Mouse (Mus musculus) forebrain, embryonic 16.5 days (tissue): ENCODE measurements at regions not wholly inside any gene's neighbourhood (a gene's known extent, or its start where the extent isn't known, plus 50 kb on each side); places are given as distances from the start of the nearest gene placed in this dataset.

ENCODE experiments used
- ATAC-seq: fragments of 200-750 bp; cut with Nextera tagmentation; 2 replicates; pipeline ENCODE4 v1.8.0; 2017; ENCODE audit warnings: mild to moderate bottlenecking, moderate library complexity
- H3K27ac ChIP-seq: fragments of 300-500 bp; sonication (generic); 2 replicates; pipeline ENCODE4 v1.5.1; 2014; ENCODE audit warnings: low read length, control low read depth
- H3K27me3 ChIP-seq: fragments of 300-500 bp; sonication (generic); replicated peaks from 2 replicates; pipeline ENCODE4 v1.6.1; 2014; ENCODE audit warnings: low read length; ENCODE audit not compliant: control insufficient read depth, insufficient read depth
- H3K36me3 ChIP-seq: fragments of 300-500 bp; sonication (generic); 2 replicates; pipeline ENCODE4 v1.6.1; 2014; ENCODE audit not compliant: control insufficient read depth, insufficient read depth
- H3K4me1 ChIP-seq: fragments of 300-500 bp; sonication (generic); replicated peaks from 2 replicates; pipeline ENCODE4 v1.6.1; 2014; ENCODE audit warnings: low read length; ENCODE audit not compliant: control insufficient read depth, insufficient read depth
- H3K4me2 ChIP-seq: fragments of 300-500 bp; sonication (generic); 2 replicates; pipeline ENCODE4 v1.6.1; 2014; ENCODE audit warnings: mild to moderate bottlenecking, low read length, control low read depth
- H3K4me3 ChIP-seq: fragments of 300-500 bp; sonication (generic); replicated peaks from 2 replicates; pipeline ENCODE4 v1.5.1; 2014; ENCODE audit warnings: mild to moderate bottlenecking, low read length, control low read depth
- H3K9ac ChIP-seq: fragments of 300-500 bp; sonication (generic); replicated peaks from 2 replicates; pipeline ENCODE4 v1.6.1; 2014; ENCODE audit warnings: low read depth, low read length, control low read depth
- H3K9me3 ChIP-seq: fragments of 300-500 bp; sonication (generic); 2 replicates; pipeline ENCODE4 v1.6.1; 2016; ENCODE audit warnings: low read length; ENCODE audit not compliant: control insufficient read depth
- WGBS: fragments of 180-500 bp; shearing (Covaris S2); extraction: QIAGEN DNeasy Blood & Tissue Kit; methylation state at CpG from one replicate; pipeline ENCODE4 v1.1.7; 2014; 5-methylcytosine and 5-hydroxymethylcytosine counted together

- Histone ChIP-seq H3K27ac (no peak overlapping the region), H3K4me1 (no peaks in the 10 kb centered on the region), H3K36me3 (no peaks in the 10 kb centered on the region), H3K4me2 (no peak overlapping the region), H3K4me3 (no peak overlapping the region), H3K9me3 (no peaks in the 10 kb centered on the region), H3K9ac (no peak overlapping the region), H3K27me3 (no peaks in the 10 kb centered on the region)
- no peak for ATAC-seq
- 73% methylated on average over 2 of the region's 2 CpGs for WGBS
Measured at GRCm38 (mm10) chr7:75063816-75064215, 245.2 kb downstream of the Sv2b start.

DNA sequence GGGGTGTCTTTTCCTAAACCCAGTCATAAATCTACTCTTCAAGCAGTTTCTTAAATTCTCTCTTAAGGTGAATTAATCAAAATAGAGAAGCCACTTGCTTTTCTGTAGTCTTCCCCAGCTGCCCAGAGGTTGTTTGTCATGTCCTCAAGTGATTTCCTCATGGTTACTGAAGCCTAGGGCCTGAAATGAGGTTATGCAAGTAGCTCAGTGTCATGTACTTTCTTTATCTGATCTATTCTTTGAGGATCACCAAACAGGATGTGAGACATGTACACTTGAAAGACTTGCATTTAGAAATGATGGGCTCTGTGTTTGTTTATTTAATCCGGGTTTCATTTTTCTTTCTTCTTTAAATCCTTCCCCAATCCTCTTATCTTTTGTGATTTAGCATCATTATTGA, 258.8 kb downstream of the Sv2b start:
- Histone ChIP-seq H3K36me3 (no peaks in the 10 kb centered on the region), H3K9me3 (no peaks in the 10 kb centered on the region), H3K4me3 (no peak overlapping the region), H3K27ac (no peak overlapping the region), H3K9ac (no peak overlapping the region), H3K4me1 (no peaks in the 10 kb centered on the region), H3K27me3 (no peaks in the 10 kb centered on the region), H3K4me2 (no peak overlapping the region)
- 88% methylated on average over 1 of the region's 1 CpGs for WGBS
- ATAC-seq: no peak

GRCm38 (mm10) chr7:75049751-75050150, 259.3 kb downstream of the Sv2b start:
- Histone ChIP-seq H3K36me3 (no peaks in the 10 kb centered on the region), H3K4me2 (no peak overlapping the region), H3K9me3 (no peaks in the 10 kb centered on the region), H3K27ac (no peak overlapping the region), H3K27me3 (no peaks in the 10 kb centered on the region), H3K9ac (no peak overlapping the region), H3K4me1 (no peaks in the 10 kb centered on the region), H3K4me3 (no peak overlapping the region)
- ATAC-seq: no peak
- 92% methylated on average over 5 of the region's 5 CpGs for WGBS

GRCm38 (mm10) chr7:75048822-75049221, 260.2 kb downstream of the Sv2b start:
- WGBS: 90% methylated on average over 2 of the region's 2 CpGs

GRCm38 (mm10) chr7:75047827-75048226, 261.2 kb downstream of the Sv2b start:
- no peak overlapping the region for H3K4me2 ChIP-seq
- 69% methylated on average over 3 of the region's 3 CpGs for WGBS
- H3K4me3 ChIP-seq: no peak overlapping the region
- no peak overlapping the region for H3K9ac ChIP-seq
- H3K27ac ChIP-seq: no peak overlapping the region
- no peaks in the 10 kb centered on the region for H3K36me3 ChIP-seq
- ATAC-seq: peak; percentile 50; the same call in 1 of the 2 replicates
- H3K27me3 ChIP-seq: no peaks in the 10 kb centered on the region
- no peaks in the 10 kb centered on the region for H3K9me3 ChIP-seq
- H3K4me1 ChIP-seq: no peaks in the 10 kb centered on the region

More at GRCm38 (mm10) chr7:75048822-75049221, 260.2 kb downstream of the Sv2b start:
- ATAC-seq: no peak
- Histone ChIP-seq H3K27me3 (no peaks in the 10 kb centered on the region), H3K4me1 (no peaks in the 10 kb centered on the region), H3K4me2 (no peak overlapping the region), H3K36me3 (no peaks in the 10 kb centered on the region), H3K27ac (no peak overlapping the region), H3K9ac (no peak overlapping the region), H3K4me3 (no peak overlapping the region), H3K9me3 (no peaks in the 10 kb centered on the region)

- no peak for ATAC-seq
- Histone ChIP-seq H3K4me1 (no peaks in the 10 kb centered on the region), H3K9ac (no peak overlapping the region), H3K4me2 (no peak overlapping the region), H3K27ac (no peak overlapping the region), H3K36me3 (no peaks in the 10 kb centered on the region), H3K9me3 (no peaks in the 10 kb centered on the region), H3K27me3 (no peaks in the 10 kb centered on the region), H3K4me3 (no peak overlapping the region)
- 89% methylated on average over 6 of the region's 6 CpGs for WGBS
Measured at GRCm38 (mm10) chr7:75040871-75041270, 268.2 kb downstream of the Sv2b start.

- no peak overlapping the region for H3K4me2 ChIP-seq
- no peaks in the 10 kb centered on the region for H3K27me3 ChIP-seq
- H3K4me1 ChIP-seq: no peaks in the 10 kb centered on the region
- ATAC-seq: no peak
- no peak overlapping the region for H3K9ac ChIP-seq
- H3K27ac ChIP-seq: no peak overlapping the region
- H3K4me3 ChIP-seq: no peak overlapping the region
- 21% methylated on average over 2 of the region's 2 CpGs for WGBS
- no peaks in the 10 kb centered on the region for H3K9me3 ChIP-seq
- H3K36me3 ChIP-seq: no peaks in the 10 kb centered on the region
Measured at GRCm38 (mm10) chr7:75026191-75026590, 282.9 kb downstream of the Sv2b start.

DNA sequence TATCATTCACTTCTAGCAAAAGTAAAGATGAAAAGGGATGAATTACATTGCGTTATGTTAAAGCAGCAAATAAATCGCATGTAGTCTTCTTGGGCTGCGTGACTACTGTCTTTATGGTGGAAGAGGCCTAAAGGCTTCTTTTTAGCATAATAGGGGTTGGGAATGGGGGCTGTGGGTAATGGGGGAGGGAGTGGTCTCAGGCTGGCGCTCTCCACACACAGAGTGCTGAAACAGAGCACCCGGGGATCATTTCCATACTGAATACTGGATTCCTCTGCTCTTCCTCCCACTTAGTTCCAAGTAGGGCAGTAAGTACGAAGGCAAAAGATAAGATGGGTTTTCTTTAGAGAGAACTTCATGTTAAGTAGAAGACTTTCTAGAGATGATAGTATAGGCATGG, 287.1 kb downstream of the Sv2b start:
- Histone ChIP-seq H3K4me1 (no peaks in the 10 kb centered on the region; the same call in 1 of the 2 replicates), H3K4me2 (no peak overlapping the region), H3K9me3 (no peaks in the 10 kb centered on the region), H3K36me3 (no peaks in the 10 kb centered on the region), H3K27me3 (no peaks in the 10 kb centered on the region), H3K9ac (no peak overlapping the region), H3K27ac (no peak overlapping the region), H3K4me3 (no peak overlapping the region)
- WGBS: 49% methylated on average over 6 of the region's 6 CpGs
- ATAC-seq: no peak

DNA sequence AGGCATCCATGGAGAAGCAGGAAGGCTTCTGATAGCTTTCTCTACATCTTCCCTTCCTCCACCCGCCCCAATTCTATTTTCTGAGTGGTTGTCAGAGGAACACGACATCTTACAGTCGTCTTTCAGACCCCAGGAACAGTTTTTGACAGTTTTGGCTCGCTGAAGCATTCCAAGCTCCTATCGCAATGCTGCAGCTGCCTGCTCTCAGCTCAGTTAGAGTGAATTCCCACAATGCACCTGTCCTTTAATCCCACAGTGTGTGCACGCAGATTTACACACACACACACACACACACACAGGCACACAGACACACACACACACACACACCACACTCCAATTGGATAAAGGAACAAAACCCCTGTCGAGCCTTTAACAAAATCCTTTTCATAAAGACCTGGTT, 290.4 kb downstream of the Sv2b start:
- no peak overlapping the region for H3K4me2 ChIP-seq
- no peak overlapping the region for H3K27ac ChIP-seq
- no peaks in the 10 kb centered on the region for H3K27me3 ChIP-seq
- H3K4me3 ChIP-seq: no peak overlapping the region
- no peak overlapping the region for H3K9ac ChIP-seq
- H3K9me3 ChIP-seq: no peaks in the 10 kb centered on the region
- no peaks in the 10 kb centered on the region; the same call in 1 of the 2 replicates for H3K4me1 ChIP-seq
- WGBS: 18% methylated on average over 7 of the region's 7 CpGs
- H3K36me3 ChIP-seq: no peaks in the 10 kb centered on the region
- ATAC-seq: no peak; the same call in 1 of the 2 replicates

- ATAC-seq: no peak
- Histone ChIP-seq H3K9ac (no peak overlapping the region), H3K4me1 (no peaks in the 10 kb centered on the region), H3K4me2 (no peak overlapping the region), H3K27me3 (no peaks in the 10 kb centered on the region), H3K9me3 (no peaks in the 10 kb centered on the region), H3K4me3 (no peak overlapping the region), H3K27ac (no peak overlapping the region), H3K36me3 (no peaks in the 10 kb centered on the region)
- 64% methylated on average over 2 of the region's 2 CpGs for WGBS
Measured at GRCm38 (mm10) chr7:75008481-75008880, 300.6 kb downstream of the Sv2b start.
